Mouse (Mus musculus) left cerebral cortex, adult 9 months (tissue): ENCODE measurements at regions not wholly inside any gene's neighbourhood (a gene's known extent, or its start where the extent isn't known, plus 50 kb on each side); places are given as distances from the start of the nearest gene placed in this dataset.

ENCODE experiments used
- DNase-seq, 2 experiments: peaks; one replicate each; pipeline ENCODE4 v3.0.0; 2022; ENCODE audit warnings: low spot score in 2 of 2

- no peak for DNase-seq
These were observed 561.8 kb downstream of the Smarca1 start for GRCm38 (mm10) chrX:47330969-47331368.

DNA sequence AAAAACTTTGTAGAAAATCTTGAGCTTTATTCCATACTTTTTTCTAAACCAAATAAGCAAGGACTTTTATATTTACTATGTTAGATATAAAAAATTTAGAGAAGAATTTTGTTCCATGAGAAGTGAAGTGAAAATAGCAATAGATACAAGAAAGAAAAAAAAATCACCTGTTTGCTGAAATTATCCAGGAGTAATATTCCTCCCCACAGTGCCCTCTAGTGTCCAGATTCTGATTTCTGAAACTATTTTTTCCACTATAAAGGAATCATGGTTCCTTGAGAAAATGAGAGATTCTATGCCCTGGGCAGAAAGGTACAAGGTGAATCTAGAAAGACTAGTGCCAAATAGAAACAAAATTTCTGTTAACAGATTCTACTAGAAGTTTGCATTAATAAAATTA lies 564.0 kb downstream of the Smarca1 start:
- peak in 1 of 2 experiments; percentile 20 for DNase-seq

- DNase-seq = no peak
These were observed 577.0 kb downstream of the Smarca1 start for GRCm38 (mm10) chrX:47315810-47316209.

DNA sequence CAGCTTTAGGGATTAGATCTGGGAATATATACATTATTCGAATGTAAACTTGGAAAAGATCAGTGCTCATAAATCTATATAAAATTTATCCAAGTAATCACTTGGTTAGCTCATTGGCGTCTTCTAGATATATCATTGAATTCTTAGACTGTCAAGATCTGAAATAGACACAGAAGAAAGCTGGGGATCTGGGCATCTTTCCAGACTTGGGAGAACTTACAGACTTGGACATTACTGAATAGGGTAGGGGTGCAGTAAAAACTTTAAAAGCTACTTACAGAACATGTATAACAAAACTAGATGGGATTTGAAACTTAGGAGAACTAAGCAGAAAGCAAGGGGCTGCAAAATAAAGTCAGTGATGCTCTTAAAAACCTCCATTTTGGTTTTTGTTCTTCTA lies 585.6 kb downstream of the Smarca1 start:
- no peak for DNase-seq

DNA sequence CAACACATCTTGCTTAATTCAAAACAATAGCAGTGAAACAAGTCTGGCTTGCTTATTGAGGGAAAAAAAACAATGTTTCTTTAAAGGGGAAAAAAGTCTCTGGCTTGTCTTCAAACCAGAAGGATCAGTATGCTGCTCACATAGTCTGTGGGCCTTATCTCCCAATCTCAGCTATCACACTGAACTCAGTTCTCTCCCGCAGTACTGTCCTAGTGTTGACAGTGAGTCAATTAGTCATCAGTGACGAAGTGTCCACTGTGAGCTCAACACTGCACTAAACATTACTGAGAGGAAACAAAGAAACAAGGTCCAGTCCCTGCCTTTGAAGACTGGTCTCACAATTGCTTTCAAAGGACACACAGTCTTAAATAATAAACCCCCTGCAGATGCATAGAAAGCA lies 589.2 kb downstream of the Smarca1 start:
- DNase-seq = no peak

DNA sequence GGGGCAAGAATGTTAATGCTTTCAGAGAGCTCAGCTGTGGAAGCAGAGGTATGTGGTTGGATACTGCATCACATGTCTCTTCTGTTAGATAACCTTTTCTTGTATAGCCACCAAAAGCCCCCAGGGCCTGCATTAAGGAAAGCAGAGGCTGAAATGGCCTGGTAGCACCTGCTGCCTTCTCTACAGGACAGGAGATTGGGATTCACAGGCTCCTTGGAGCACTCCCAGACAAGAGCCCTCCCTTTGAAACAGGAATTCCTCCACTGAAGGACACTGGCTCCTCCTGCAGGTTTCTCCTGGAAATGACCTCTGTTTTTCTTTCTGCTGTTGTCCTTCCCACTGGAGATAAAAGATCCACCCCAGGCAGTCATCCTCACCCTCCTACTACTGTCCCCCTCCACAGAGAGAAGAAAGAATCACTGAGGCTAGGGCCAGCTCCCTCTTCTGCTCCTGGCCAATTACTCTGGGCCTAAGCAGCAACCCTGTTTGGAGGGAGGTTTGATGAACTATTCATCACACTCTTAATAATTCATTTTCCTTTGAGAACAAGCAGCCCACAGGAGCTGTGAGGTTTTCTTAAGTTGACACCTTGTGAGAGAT lies 600.1 kb downstream of the Smarca1 start:
- DNase-seq = peak; percentile 2 to 35
